Mouse (Mus musculus) NIH3T3 (cell line): ENCODE measurements at regions not wholly inside any gene's neighbourhood (a gene's known extent, or its start where the extent isn't known, plus 50 kb on each side); places are given as distances from the start of the nearest gene placed in this dataset.

Source experiments
- DNase-seq: peaks from one replicate; pipeline ENCODE4 v3.0.0-alpha.2; 2012; ENCODE audit warnings: low read depth

- DNase-seq = no peak
Observed at GRCm38 (mm10) chr13:15283065-15283464, 180.0 kb upstream of the Gli3 start.

GRCm38 (mm10) chr13:15298457-15298856 lies 164.6 kb upstream of the Gli3 start:
- DNase-seq = peak; percentile 1

GRCm38 (mm10) chr13:15325413-15325812 lies 137.6 kb upstream of the Gli3 start:
- no peak for DNase-seq

- DNase-seq = no peak
Observed at GRCm38 (mm10) chr13:15326146-15326545, 136.9 kb upstream of the Gli3 start.

- DNase-seq = no peak
Observed at GRCm38 (mm10) chr13:15329561-15329960, 133.5 kb upstream of the Gli3 start.

- DNase-seq = no peak
Observed at GRCm38 (mm10) chr13:15343474-15343873, 119.6 kb upstream of the Gli3 start.

- DNase-seq = no peak
Observed at GRCm38 (mm10) chr13:15346866-15347265, 116.2 kb upstream of the Gli3 start.

- no peak for DNase-seq
Observed at GRCm38 (mm10) chr13:15366437-15366836, 96.6 kb upstream of the Gli3 start.

- DNase-seq = no peak
Observed at GRCm38 (mm10) chr13:15380081-15380480, 83.0 kb upstream of the Gli3 start.

GRCm38 (mm10) chr13:15395249-15395648 lies 67.8 kb upstream of the Gli3 start:
- DNase-seq = no peak

GRCm38 (mm10) chr13:15395694-15396093 lies 67.3 kb upstream of the Gli3 start:
- DNase-seq = no peak

- no peak for DNase-seq
Observed at GRCm38 (mm10) chr13:15398677-15399076, 64.4 kb upstream of the Gli3 start.
